Mouse (Mus musculus): ENCODE data around the gene Dennd1b. TPM values are rescaled to one million over a fixed set of nuclear protein-coding genes. Genes with fewer than 3 reads are reported as not detected.

The Dennd1b gene
- polyA plus RNA-seq (2015; fragmentation: Nextera tagmentation; extraction: Ambion mirVana), result 21.0 and 27.1 TPM in 2 replicates

- DNase-seq (ENCODE audit: low spot score), result peak; percentile 76
Observed at GRCm38 (mm10) chr1:138963161-138963867, at the start of gene Dennd1b. TSS of gene Dennd1b (plus strand) at chr1:138963435.

GRCm38 (mm10) chr1:138915596-138915995 lies 47.6 kb upstream of the Dennd1b start:
- no peak for DNase-seq (ENCODE audit: low spot score)

- DNase-seq (ENCODE audit: low spot score), result no peak
Observed at GRCm38 (mm10) chr1:138919601-138920000, 43.6 kb upstream of the Dennd1b start.

- no peak for DNase-seq (ENCODE audit: low spot score)
Observed at GRCm38 (mm10) chr1:138920082-138920481, 43.2 kb upstream of the Dennd1b start.

- no peak for DNase-seq (ENCODE audit: low spot score)
Observed at GRCm38 (mm10) chr1:138920799-138921198, 42.4 kb upstream of the Dennd1b start.

- no peak for DNase-seq (ENCODE audit: low spot score)
Observed at GRCm38 (mm10) chr1:138922886-138923285, 40.3 kb upstream of the Dennd1b start.

GRCm38 (mm10) chr1:138924282-138924681 lies 39.0 kb upstream of the Dennd1b start:
- DNase-seq (ENCODE audit: low spot score), result no peak

- no peak for DNase-seq (ENCODE audit: low spot score)
Observed at GRCm38 (mm10) chr1:138928671-138929483, 34.4 kb upstream of the Dennd1b start.

GRCm38 (mm10) chr1:138929985-138930384 lies 33.2 kb upstream of the Dennd1b start:
- DNase-seq (ENCODE audit: low spot score), result no peak

GRCm38 (mm10) chr1:138930856-138931255 lies 32.4 kb upstream of the Dennd1b start:
- no peak for DNase-seq (ENCODE audit: low spot score)

GRCm38 (mm10) chr1:138936169-138936568 lies 27.1 kb upstream of the Dennd1b start:
- DNase-seq (ENCODE audit: low spot score), result no peak

GRCm38 (mm10) chr1:138937686-138938370 lies 25.4 kb upstream of the Dennd1b start:
- DNase-seq (ENCODE audit: low spot score), result no peak

GRCm38 (mm10) chr1:138939579-138940139 lies 23.6 kb upstream of the Dennd1b start:
- DNase-seq (ENCODE audit: low spot score), result peak; percentile 20

GRCm38 (mm10) chr1:138940407-138940806 lies 22.8 kb upstream of the Dennd1b start:
- DNase-seq (ENCODE audit: low spot score), result no peak

- no peak for DNase-seq (ENCODE audit: low spot score)
Observed at GRCm38 (mm10) chr1:138952173-138952572, 11.1 kb upstream of the Dennd1b start.

- DNase-seq (ENCODE audit: low spot score), result no peak
Observed at GRCm38 (mm10) chr1:138954978-138955377, 8.3 kb upstream of the Dennd1b start.

GRCm38 (mm10) chr1:138955455-138955854 lies 7.8 kb upstream of the Dennd1b start:
- DNase-seq (ENCODE audit: low spot score), result no peak

GRCm38 (mm10) chr1:138956511-138956910 lies 6.7 kb upstream of the Dennd1b start:
- DNase-seq (ENCODE audit: low spot score), result no peak

- DNase-seq (ENCODE audit: low spot score), result no peak
Observed at GRCm38 (mm10) chr1:138957111-138957510, 6.1 kb upstream of the Dennd1b start.

GRCm38 (mm10) chr1:138958863-138959262 lies 4.4 kb upstream of the Dennd1b start:
- DNase-seq (ENCODE audit: low spot score), result no peak

- no peak for DNase-seq (ENCODE audit: low spot score)
Observed at GRCm38 (mm10) chr1:138959903-138960483, 3.2 kb upstream of the Dennd1b start.
